Mouse (Mus musculus): ENCODE data around the gene Akap8. TPM values are rescaled to one million over a fixed set of nuclear protein-coding genes. Genes with fewer than 3 reads are reported as not detected.

Gene Akap8
- polyA plus RNA-seq, 2 experiments = 12.3 to 26.8 TPM

DNA sequence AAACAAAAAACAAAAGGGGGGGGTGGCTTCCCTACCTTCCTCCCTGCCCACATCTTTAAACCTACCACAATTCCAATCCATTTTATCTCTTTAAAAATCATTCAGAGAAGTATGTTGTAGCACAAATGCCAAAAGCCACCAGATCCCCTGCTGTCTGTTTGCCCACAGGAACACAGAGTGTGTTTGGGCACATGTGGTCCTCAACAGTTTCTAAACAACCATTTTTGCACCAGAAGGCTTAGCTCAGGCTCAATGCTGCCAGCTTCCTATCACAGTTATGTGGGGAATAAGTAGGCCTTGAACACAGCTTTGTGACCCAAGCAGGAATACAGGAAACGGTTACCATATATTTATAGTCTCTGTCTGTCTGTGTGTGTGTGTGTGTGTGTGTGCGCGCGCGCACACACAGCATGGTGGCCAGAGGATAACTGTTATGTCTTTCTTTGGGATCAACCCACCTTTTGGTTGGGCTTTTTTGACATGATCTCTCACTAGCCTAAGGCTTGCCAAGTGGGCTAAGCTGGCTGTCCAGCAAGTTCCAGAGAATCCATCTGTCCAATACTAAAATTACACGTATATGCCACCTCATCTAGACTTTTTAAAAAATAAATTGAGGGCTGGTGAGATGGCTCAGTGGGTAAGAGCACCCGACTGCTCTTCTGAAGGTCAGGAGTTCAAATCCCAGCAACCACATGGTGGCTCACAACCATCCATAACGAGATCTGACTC, 58.0 kb downstream of the Akap8 start:
- WGBS (ENCODE audit: insufficient replicate concordance) = 86% methylated on average over 8 of the region's 8 CpGs
- no peak for DNase-seq (ENCODE audit: low read depth in 3 of 3, low spot score in 3 of 3)
- Histone ChIP-seq H3K27me3 (ENCODE audit: control insufficient read depth, insufficient read depth, low read length) (no peaks in the 10 kb centered on the region), H3K9me3 (ENCODE audit: control insufficient read depth, low read length) (no peaks in the 10 kb centered on the region), H3K9ac (replicated peaks) (no peak overlapping the region), H3K4me1 (replicated peaks; ENCODE audit: control insufficient read depth in 2 of 2, insufficient read depth in 2 of 2, low read length in 1 of 2) (peaks cover 8 to 10% of the 10 kb centered on the region in 2 experiments), H3K4me2 (ENCODE audit: low read depth) (no peak overlapping the region), H3K4me3 (ENCODE audit: insufficient read depth in 1 of 2, low read depth in 2 of 2, low read length in 2 of 2) (no peak overlapping the region), H3K36me3 (replicated peaks; ENCODE audit: control insufficient read depth, insufficient read depth, low read depth) (no peaks in the 10 kb centered on the region), H3K27ac (no peak overlapping the region)
- no peak for ATAC-seq (ENCODE audit: insufficient read depth)
- TF ChIP-seq CTCF (IDR thresholded peaks at IDR 0.05; ENCODE audit: low read depth) (no peak), EP300 (IDR thresholded peaks at IDR 0.05; ENCODE audit: low read depth) (no peak)

DNA sequence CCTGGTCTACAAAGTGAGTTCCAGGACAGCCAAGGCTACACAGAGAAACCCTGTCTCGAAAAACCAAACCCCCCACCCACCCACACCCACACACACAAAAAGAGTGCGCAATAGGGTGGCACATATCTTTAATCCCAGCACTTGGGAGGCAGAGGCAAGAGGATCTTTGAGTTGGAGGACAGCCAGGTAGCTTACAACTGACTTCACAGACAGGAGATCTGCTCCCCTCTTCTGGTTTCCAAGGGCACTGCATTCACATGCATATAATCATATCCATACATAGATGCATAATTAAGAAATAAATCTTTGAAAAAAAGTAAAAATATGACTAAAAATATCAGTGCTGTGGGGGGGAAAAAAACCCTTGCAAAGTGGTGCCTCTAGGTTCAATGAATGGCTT, 62.2 kb downstream of the Akap8 start:
- DNase-seq (ENCODE audit: low read depth in 3 of 3, low spot score in 3 of 3) (no peak), ATAC-seq (ENCODE audit: insufficient read depth) (no peak)
- 62% methylated on average over 2 of the region's 2 CpGs for WGBS (ENCODE audit: insufficient replicate concordance)
- Histone ChIP-seq H3K4me2 (ENCODE audit: low read depth) (no peak overlapping the region; the same call in 1 of the 2 replicates), H3K4me1 (replicated peaks; ENCODE audit: control insufficient read depth in 2 of 2, insufficient read depth in 2 of 2, low read length in 1 of 2) (peaks cover 10 to 14% of the 10 kb centered on the region in 2 experiments), H3K9ac (replicated peaks) (no peak overlapping the region; the same call in 1 of the 2 replicates), H3K4me3 (ENCODE audit: insufficient read depth in 1 of 2, low read depth in 2 of 2, low read length in 2 of 2) (no peak overlapping the region), H3K36me3 (replicated peaks; ENCODE audit: control insufficient read depth, insufficient read depth, low read depth) (no peaks in the 10 kb centered on the region), H3K9me3 (ENCODE audit: control insufficient read depth, low read length) (no peaks in the 10 kb centered on the region), H3K27me3 (ENCODE audit: control insufficient read depth, insufficient read depth, low read length) (no peaks in the 10 kb centered on the region), H3K27ac (no peak overlapping the region)
- TF ChIP-seq CTCF (IDR thresholded peaks at IDR 0.05; ENCODE audit: low read depth) (peak; percentile 45; the same call in 1 of the 2 replicates), EP300 (IDR thresholded peaks at IDR 0.05; ENCODE audit: low read depth) (no peak)

DNA sequence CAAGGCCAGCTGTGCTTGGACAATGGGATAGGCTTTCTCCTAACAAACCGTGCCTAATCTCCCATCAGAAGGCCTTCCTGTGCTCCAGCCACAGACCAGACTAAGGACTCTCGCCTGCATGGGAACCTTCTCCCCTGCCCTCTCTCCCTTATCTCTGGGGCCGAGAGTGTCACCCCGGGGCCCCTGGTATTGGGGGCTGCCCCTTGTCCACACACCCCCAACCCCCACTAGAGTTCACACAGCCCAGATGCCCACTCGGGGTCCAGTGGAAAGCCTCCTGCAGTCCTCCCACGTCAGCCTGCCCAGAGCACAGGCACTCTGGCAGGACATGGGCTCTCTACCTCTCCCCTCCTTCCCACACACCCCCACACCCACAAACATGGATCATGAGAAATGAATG, 63.1 kb downstream of the Akap8 start:
- H3K4me3 ChIP-seq (ENCODE audit: insufficient read depth in 1 of 2, low read depth in 2 of 2, low read length in 2 of 2) = no peak overlapping the region
- no peak overlapping the region for H3K27ac ChIP-seq
- H3K9me3 ChIP-seq (ENCODE audit: control insufficient read depth, low read length) = no peaks in the 10 kb centered on the region
- DNase-seq (ENCODE audit: low read depth in 3 of 3, low spot score in 3 of 3) (no peak), ATAC-seq (ENCODE audit: insufficient read depth) (peak; percentile 35; the same call in 1 of the 2 replicates)
- H3K9ac ChIP-seq (replicated peaks) = peak overlapping the region; percentile 38
- WGBS (ENCODE audit: insufficient replicate concordance) = 5% methylated on average over 6 of the region's 6 CpGs
- H3K36me3 ChIP-seq (replicated peaks; ENCODE audit: control insufficient read depth, insufficient read depth, low read depth) = no peaks in the 10 kb centered on the region
- H3K27me3 ChIP-seq (ENCODE audit: control insufficient read depth, insufficient read depth, low read length) = no peaks in the 10 kb centered on the region
- H3K4me2 ChIP-seq (ENCODE audit: low read depth) = peak overlapping the region; percentile 25; the same call in 1 of the 2 replicates
- H3K4me1 ChIP-seq (replicated peaks; ENCODE audit: control insufficient read depth in 2 of 2, insufficient read depth in 2 of 2, low read length in 1 of 2) = peaks cover 10 to 16% of the 10 kb centered on the region in 2 experiments
- TF ChIP-seq CTCF (IDR thresholded peaks at IDR 0.05; ENCODE audit: low read depth) (no peak), EP300 (IDR thresholded peaks at IDR 0.05; ENCODE audit: low read depth) (no peak)

DNA sequence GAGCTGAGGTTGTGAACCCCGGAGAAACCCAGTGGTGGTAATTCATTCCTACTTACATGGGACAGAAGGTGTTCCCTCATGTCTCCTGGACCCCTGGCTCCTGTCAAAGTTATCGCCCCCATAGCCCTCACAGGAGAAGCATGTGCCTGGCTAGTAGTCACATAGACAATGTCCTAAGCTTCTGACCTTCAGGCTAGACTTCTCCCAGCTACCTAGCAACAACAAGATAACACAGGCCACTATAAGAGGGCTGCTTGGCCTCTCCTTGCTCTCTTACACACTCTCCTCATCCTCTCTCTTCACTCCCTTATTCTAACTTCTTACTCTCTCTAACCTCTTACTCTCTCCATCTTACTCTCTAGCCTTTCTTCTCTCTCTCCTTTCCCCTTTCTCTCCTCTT, 63.6 kb downstream of the Akap8 start:
- H3K4me1 ChIP-seq (replicated peaks; ENCODE audit: control insufficient read depth in 2 of 2, insufficient read depth in 2 of 2, low read length in 1 of 2) = peaks cover 10 to 16% of the 10 kb centered on the region in 2 experiments
- no peak for DNase-seq (ENCODE audit: low read depth in 3 of 3, low spot score in 3 of 3)
- no peaks in the 10 kb centered on the region for H3K27me3 ChIP-seq (ENCODE audit: control insufficient read depth, insufficient read depth, low read length)
- no peak overlapping the region for H3K4me2 ChIP-seq (ENCODE audit: low read depth)
- H3K4me3 ChIP-seq (ENCODE audit: insufficient read depth in 1 of 2, low read depth in 2 of 2, low read length in 2 of 2) = no peak overlapping the region
- no peak for ATAC-seq (ENCODE audit: insufficient read depth)
- no peaks in the 10 kb centered on the region for H3K36me3 ChIP-seq (replicated peaks; ENCODE audit: control insufficient read depth, insufficient read depth, low read depth)
- no peak overlapping the region for H3K27ac ChIP-seq
- H3K9ac ChIP-seq (replicated peaks) = no peak overlapping the region
- no peak for TF ChIP-seq CTCF (IDR thresholded peaks at IDR 0.05; ENCODE audit: low read depth)
- TF ChIP-seq EP300 (IDR thresholded peaks at IDR 0.05; ENCODE audit: low read depth) = no peak
- WGBS (ENCODE audit: insufficient replicate concordance) = 58% methylated on average over 2 of the region's 2 CpGs
- no peaks in the 10 kb centered on the region for H3K9me3 ChIP-seq (ENCODE audit: control insufficient read depth, low read length)

DNA sequence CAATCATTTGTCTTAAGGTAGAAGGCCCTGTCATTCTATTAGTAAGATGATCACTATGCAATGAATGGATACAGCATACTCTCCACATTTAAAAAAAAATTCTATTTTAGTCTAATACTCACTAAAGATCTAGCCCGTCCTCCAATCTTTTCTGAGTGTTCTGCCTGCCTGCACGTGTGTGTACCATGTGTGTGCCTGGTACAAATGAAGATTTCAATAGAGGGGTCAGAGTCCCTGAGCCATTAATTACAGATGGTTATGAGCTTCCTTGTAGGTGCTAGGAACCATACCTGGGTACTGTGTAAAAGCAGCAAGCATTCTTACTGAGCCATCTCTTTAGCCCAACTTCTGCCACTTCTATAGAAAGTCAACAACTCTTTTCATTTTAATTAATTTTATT, 64.1 kb downstream of the Akap8 start:
- WGBS (ENCODE audit: insufficient replicate concordance) = 66% methylated on average over 2 of the region's 2 CpGs
- Histone ChIP-seq H3K27me3 (ENCODE audit: control insufficient read depth, insufficient read depth, low read length) (no peaks in the 10 kb centered on the region), H3K9me3 (ENCODE audit: control insufficient read depth, low read length) (no peaks in the 10 kb centered on the region), H3K27ac (no peak overlapping the region), H3K4me3 (ENCODE audit: insufficient read depth in 1 of 2, low read depth in 2 of 2, low read length in 2 of 2) (no peak overlapping the region), H3K36me3 (replicated peaks; ENCODE audit: control insufficient read depth, insufficient read depth, low read depth) (no peaks in the 10 kb centered on the region; the same call in 1 of the 2 replicates), H3K4me1 (replicated peaks; ENCODE audit: control insufficient read depth in 2 of 2, insufficient read depth in 2 of 2, low read length in 1 of 2) (peaks cover 10 to 16% of the 10 kb centered on the region in 2 experiments), H3K9ac (replicated peaks) (no peak overlapping the region), H3K4me2 (ENCODE audit: low read depth) (no peak overlapping the region)
- no peak for TF ChIP-seq EP300 (IDR thresholded peaks at IDR 0.05; ENCODE audit: low read depth)
- TF ChIP-seq CTCF (IDR thresholded peaks at IDR 0.05; ENCODE audit: low read depth) = no peak
- DNase-seq (ENCODE audit: low read depth in 3 of 3, low spot score in 3 of 3) (no peak), ATAC-seq (ENCODE audit: insufficient read depth) (no peak)

Other genes with a start within 250 kb of the Akap8 start
- gene Notch3, start 154.4 kb downstream of the Akap8 start, polyA plus RNA-seq (2012; rRNA removed) = 0.55 and 0.66 TPM in 2 replicates
- gene Notch3, start 154.4 kb downstream of the Akap8 start, polyA plus RNA-seq (2014; fragmentation: Nextera tagmentation; extraction: Ambion mirVana) = 0.22 and 0.30 TPM in 2 replicates
- 0.08 and 0.13 TPM in 2 replicates for gene Ephx3, start 131.7 kb downstream of the Akap8 start, polyA plus RNA-seq (2012; rRNA removed)
- not detected in 2 replicates for gene Ephx3, start 131.7 kb downstream of the Akap8 start, polyA plus RNA-seq (2014; fragmentation: Nextera tagmentation; extraction: Ambion mirVana)
- 11.9 and 15.0 TPM in 2 replicates for gene Brd4, start 36.5 kb downstream of the Akap8 start, polyA plus RNA-seq (2012; rRNA removed)
- 26.4 and 33.0 TPM in 2 replicates for gene Brd4, start 36.5 kb downstream of the Akap8 start, polyA plus RNA-seq (2014; fragmentation: Nextera tagmentation; extraction: Ambion mirVana)
- gene Akap8l, start 29.4 kb upstream of the Akap8 start, polyA plus RNA-seq (2012; rRNA removed) = 24.1 and 35.4 TPM in 2 replicates
- 18.9 and 23.5 TPM in 2 replicates for gene Akap8l, start 29.4 kb upstream of the Akap8 start, polyA plus RNA-seq (2014; fragmentation: Nextera tagmentation; extraction: Ambion mirVana)
- 9.8 and 10.7 TPM in 2 replicates for gene Wiz, start 68.2 kb upstream of the Akap8 start, polyA plus RNA-seq (2012; rRNA removed)
- 5.5 and 7.8 TPM in 2 replicates for gene Wiz, start 68.2 kb upstream of the Akap8 start, polyA plus RNA-seq (2014; fragmentation: Nextera tagmentation; extraction: Ambion mirVana)
- gene Rasal3, start 82.3 kb upstream of the Akap8 start, polyA plus RNA-seq (2012; rRNA removed) = 2.0 and 2.1 TPM in 2 replicates
- gene Rasal3, start 82.3 kb upstream of the Akap8 start, polyA plus RNA-seq (2014; fragmentation: Nextera tagmentation; extraction: Ambion mirVana) = 2.2 and 2.3 TPM in 2 replicates
- 5.7 and 8.3 TPM in 2 replicates for gene Pglyrp2, start 102.9 kb upstream of the Akap8 start, polyA plus RNA-seq (2012; rRNA removed)
- gene Pglyrp2, start 102.9 kb upstream of the Akap8 start, polyA plus RNA-seq (2014; fragmentation: Nextera tagmentation; extraction: Ambion mirVana) = 3.6 and 4.0 TPM in 2 replicates
- gene Cyp4f39, start 131.5 kb upstream of the Akap8 start, polyA plus RNA-seq (2012; rRNA removed) = 0.20 and 0.29 TPM in 2 replicates
- gene Cyp4f39, start 131.5 kb upstream of the Akap8 start, polyA plus RNA-seq (2014; fragmentation: Nextera tagmentation; extraction: Ambion mirVana) = 0.71 and 0.83 TPM in 2 replicates
- gene Cyp4f17, start 184.8 kb upstream of the Akap8 start, polyA plus RNA-seq (2012; rRNA removed) = 0.34 and 0.48 TPM in 2 replicates
- gene Cyp4f17, start 184.8 kb upstream of the Akap8 start, polyA plus RNA-seq (2014; fragmentation: Nextera tagmentation; extraction: Ambion mirVana) = 0.34 and 0.36 TPM in 2 replicates
- gene Cyp4f16, start 215.3 kb upstream of the Akap8 start, polyA plus RNA-seq (2012; rRNA removed) = 3.1 and 3.2 TPM in 2 replicates
- gene Cyp4f16, start 215.3 kb upstream of the Akap8 start, polyA plus RNA-seq (2014; fragmentation: Nextera tagmentation; extraction: Ambion mirVana) = 2.4 and 3.0 TPM in 2 replicates

Measured in liver, embryonic 14.5 days (tissue).